Mouse (Mus musculus) hindbrain, embryonic 15.5 days (tissue): ENCODE data around the gene Morn4. TPM values are rescaled to one million over a fixed set of nuclear protein-coding genes. Genes with fewer than 3 reads are reported as not detected.
A peak's percentile ranks its signal among the peaks of the same experiment; 100 is the strongest.

Source experiments
- ATAC-seq: fragments of 200-750 bp; cut with Nextera tagmentation; 2 replicates; pipeline ENCODE4 v1.8.0; 2017; ENCODE audit warnings: low read depth, moderate number of reproducible peaks, moderate TSS enrichment; ENCODE audit not compliant: low FRiP score
- H3K27ac ChIP-seq: fragments of 300-500 bp; sonication (generic); replicated peaks from 2 replicates; pipeline ENCODE4 v1.5.1; 2015; ENCODE audit warnings: mild to moderate bottlenecking, inconsistent platforms
- H3K27me3 ChIP-seq: fragments of 300-500 bp; sonication (generic); 2 replicates; pipeline ENCODE4 v1.6.1; 2015; ENCODE audit warnings: control low read depth, inconsistent platforms
- H3K36me3 ChIP-seq: fragments of 300-500 bp; sonication (generic); 2 replicates; pipeline ENCODE4 v1.6.1; 2015; ENCODE audit warnings: control low read depth, inconsistent platforms
- H3K4me1 ChIP-seq: fragments of 300-500 bp; sonication (generic); replicated peaks from 2 replicates; pipeline ENCODE4 v1.6.1; 2015; ENCODE audit warnings: control low read depth, inconsistent platforms
- H3K4me2 ChIP-seq: fragments of 300-500 bp; sonication (generic); 2 replicates; pipeline ENCODE4 v1.6.1; 2015; ENCODE audit warnings: moderate library complexity, mild to moderate bottlenecking, inconsistent platforms
- H3K4me3 ChIP-seq: fragments of 300-500 bp; sonication (generic); 2 replicates; pipeline ENCODE4 v1.5.1; 2015; ENCODE audit warnings: mild to moderate bottlenecking, inconsistent platforms
- H3K9ac ChIP-seq: fragments of 300-500 bp; sonication (generic); 2 replicates; pipeline ENCODE4 v1.6.1; 2015; ENCODE audit warnings: inconsistent platforms
- H3K9me3 ChIP-seq: fragments of 300-500 bp; sonication (generic); 2 replicates; pipeline ENCODE4 v1.6.1; 2016; ENCODE audit warnings: control low read depth, inconsistent platforms
- WGBS: fragments of 180-500 bp; shearing (Covaris S2); methylation state at CpG from one replicate; pipeline ENCODE4 v1.1.7; 2015; 5-methylcytosine and 5-hydroxymethylcytosine counted together
- polyA plus RNA-seq: library from polyadenylated mRNA; unstranded; fragments of >200 nt; fragmentation: Nextera tagmentation; extraction: Ambion mirVana; gene quantifications from 2 replicates; pipeline ENCODE4 v1.2.1, GENCODE M21; 2015

Morn4 gene
- polyA plus RNA-seq, 1 experiment from 2014 or later: 140 TPM

- Histone ChIP-seq H3K9ac (no peak within 1 kb of the TSS), H3K27me3 (0 out of 2 replicates have a peak, but pooled peaks cover 1% of the 10 kb centered on the region), H3K27ac (no peak within 1 kb of the TSS), H3K4me2 (no peak within 1 kb of the TSS), H3K36me3 (no peaks in the 10 kb centered on the region), H3K4me1 (peaks cover 9% of the 10 kb centered on the region; the same call in 1 of the 2 replicates), H3K9me3 (no peaks in the 10 kb centered on the region), H3K4me3 (no peak within 1 kb of the TSS)
- ATAC-seq: peak; percentile 77
- WGBS: 65% methylated on average over 19 of the region's 19 CpGs
These were observed 50.5 kb downstream of the Morn4 start, which contains the start of gene Ankrd2 for GRCm38 (mm10) chr19:42035456-42036248. Ankrd2 (plus strand) TSS chr19:42036000.

- Histone ChIP-seq H3K4me1 (peaks cover 9% of the 10 kb centered on the region; the same call in 1 of the 2 replicates), H3K4me2 (no peak overlapping the region), H3K36me3 (no peaks in the 10 kb centered on the region), H3K9ac (no peak overlapping the region), H3K27ac (no peak overlapping the region), H3K4me3 (no peak overlapping the region), H3K9me3 (no peaks in the 10 kb centered on the region), H3K27me3 (no peaks in the 10 kb centered on the region)
- 59% methylated on average over 11 of the region's 11 CpGs for WGBS
- ATAC-seq: peak; percentile 43
These were observed 51.2 kb downstream of the Morn4 start for GRCm38 (mm10) chr19:42034881-42035455.

GRCm38 (mm10) chr19:42034146-42034775 lies 51.9 kb downstream of the Morn4 start:
- no peak overlapping the region for H3K4me3 ChIP-seq
- no peaks in the 10 kb centered on the region for H3K9me3 ChIP-seq
- ATAC-seq: no peak
- no peak overlapping the region for H3K27ac ChIP-seq
- no peaks in the 10 kb centered on the region for H3K36me3 ChIP-seq
- peaks cover 9% of the 10 kb centered on the region; the same call in 1 of the 2 replicates for H3K4me1 ChIP-seq
- H3K4me2 ChIP-seq: no peak overlapping the region
- no peaks in the 10 kb centered on the region for H3K27me3 ChIP-seq
- WGBS: 72% methylated on average over 9 of the region's 9 CpGs
- H3K9ac ChIP-seq: no peak overlapping the region

GRCm38 (mm10) chr19:42033611-42034010 lies 52.5 kb downstream of the Morn4 start:
- Histone ChIP-seq H3K27me3 (no peaks in the 10 kb centered on the region), H3K9me3 (no peaks in the 10 kb centered on the region), H3K4me1 (peaks cover 9% of the 10 kb centered on the region; the same call in 1 of the 2 replicates), H3K27ac (no peak overlapping the region), H3K4me2 (no peak overlapping the region), H3K9ac (no peak overlapping the region), H3K4me3 (no peak overlapping the region), H3K36me3 (no peaks in the 10 kb centered on the region)
- WGBS: 74% methylated on average over 14 of the region's 14 CpGs
- no peak for ATAC-seq

- H3K9me3 ChIP-seq: no peaks in the 10 kb centered on the region
- H3K4me3 ChIP-seq: no peak overlapping the region
- WGBS: 88% methylated on average over 5 of the region's 5 CpGs
- H3K4me1 ChIP-seq: peaks cover 9% of the 10 kb centered on the region; the same call in 1 of the 2 replicates
- H3K27ac ChIP-seq: no peak overlapping the region
- H3K27me3 ChIP-seq: no peaks in the 10 kb centered on the region
- H3K9ac ChIP-seq: no peak overlapping the region
- no peaks in the 10 kb centered on the region for H3K36me3 ChIP-seq
- no peak for ATAC-seq
- no peak overlapping the region for H3K4me2 ChIP-seq
These were observed 55.0 kb downstream of the Morn4 start for GRCm38 (mm10) chr19:42031112-42031511.

- Histone ChIP-seq H3K4me3 (no peak overlapping the region), H3K27ac (no peak overlapping the region), H3K4me2 (no peak overlapping the region), H3K9ac (no peak overlapping the region), H3K4me1 (no peaks in the 10 kb centered on the region), H3K27me3 (no peaks in the 10 kb centered on the region), H3K9me3 (no peaks in the 10 kb centered on the region), H3K36me3 (no peaks in the 10 kb centered on the region)
- peak; percentile 51; the same call in 1 of the 2 replicates for ATAC-seq
- WGBS: 12% methylated on average over 5 of the region's 5 CpGs
These were observed 60.0 kb downstream of the Morn4 start for GRCm38 (mm10) chr19:42026158-42026557.

Other genes with a start within 250 kb of the Morn4 start
- 6.7 and 8.1 TPM in 2 replicates for gene Frat2, start 238.2 kb downstream of the Morn4 start, polyA plus RNA-seq
- 17.6 and 19.4 TPM in 2 replicates for gene Rrp12, start 190.2 kb downstream of the Morn4 start, polyA plus RNA-seq
- 530 and 573 TPM in 2 replicates for gene Pgam1, start 174.4 kb downstream of the Morn4 start, polyA plus RNA-seq
- gene Exosc1, start 152.9 kb downstream of the Morn4 start, polyA plus RNA-seq: 52.3 and 59.8 TPM in 2 replicates
- gene Zdhhc16, start 152.9 kb downstream of the Morn4 start, polyA plus RNA-seq: 85.9 and 86.6 TPM in 2 replicates
- gene Mms19, start 105.2 kb downstream of the Morn4 start, polyA plus RNA-seq: 31.3 and 33.4 TPM in 2 replicates
- 13.0 and 15.0 TPM in 2 replicates for gene Ubtd1, start 104.6 kb downstream of the Morn4 start, polyA plus RNA-seq
- 1.0 and 1.3 TPM in 2 replicates for gene Ankrd2, start 50.4 kb downstream of the Morn4 start, polyA plus RNA-seq
- gene Hoga1, start 40.7 kb downstream of the Morn4 start, polyA plus RNA-seq: 1.6 and 1.8 TPM in 2 replicates
- gene 4933411K16Rik, start 34.1 kb downstream of the Morn4 start, polyA plus RNA-seq: 0.12 and 0.14 TPM in 2 replicates
- gene Pi4k2a, start 4.1 kb upstream of the Morn4 start, polyA plus RNA-seq: 29.5 and 33.5 TPM in 2 replicates
- gene Avpi1, start 42.7 kb upstream of the Morn4 start, polyA plus RNA-seq: 7.8 and 9.6 TPM in 2 replicates
- gene Marveld1, start 61.0 kb upstream of the Morn4 start, polyA plus RNA-seq: 4.3 and 4.6 TPM in 2 replicates
- 60.0 and 65.0 TPM in 2 replicates for gene Zfyve27, start 77.6 kb upstream of the Morn4 start, polyA plus RNA-seq
- gene Sfrp5, start 115.9 kb upstream of the Morn4 start, polyA plus RNA-seq: 3.2 and 4.0 TPM in 2 replicates
- gene Golga7b, start 161.2 kb upstream of the Morn4 start, polyA plus RNA-seq: 61.7 and 68.4 TPM in 2 replicates